Mouse (Mus musculus): ENCODE data around the gene Cacna1d. TPM values are rescaled to one million over a fixed set of nuclear protein-coding genes. Genes with fewer than 3 reads are reported as not detected.

The Cacna1d gene
- polyA plus RNA-seq, 1 experiment from 2014 or later, result 8.5 TPM

GRCm38 (mm10) chr14:30242166-30242817, 249.0 kb downstream of the Cacna1d start:
- H3K4me3 ChIP-seq, result no peak overlapping the region
- no peaks in the 10 kb centered on the region for H3K9me3 ChIP-seq
- H3K27ac ChIP-seq, result no peak overlapping the region; the same call in 1 of the 2 replicates
- H3K36me3 ChIP-seq, result 0 out of 2 replicates have a peak, but pooled peaks cover 3% of the 10 kb centered on the region
- peaks cover 8% of the 10 kb centered on the region for H3K4me1 ChIP-seq
- H3K27me3 ChIP-seq (ENCODE audit: insufficient read depth, poor library complexity, severe bottlenecking), result no peaks in the 10 kb centered on the region
- DNase-seq (ENCODE audit: low spot score), result no peak
- WGBS, result 82% methylated on average over 13 of the region's 13 CpGs

DNA sequence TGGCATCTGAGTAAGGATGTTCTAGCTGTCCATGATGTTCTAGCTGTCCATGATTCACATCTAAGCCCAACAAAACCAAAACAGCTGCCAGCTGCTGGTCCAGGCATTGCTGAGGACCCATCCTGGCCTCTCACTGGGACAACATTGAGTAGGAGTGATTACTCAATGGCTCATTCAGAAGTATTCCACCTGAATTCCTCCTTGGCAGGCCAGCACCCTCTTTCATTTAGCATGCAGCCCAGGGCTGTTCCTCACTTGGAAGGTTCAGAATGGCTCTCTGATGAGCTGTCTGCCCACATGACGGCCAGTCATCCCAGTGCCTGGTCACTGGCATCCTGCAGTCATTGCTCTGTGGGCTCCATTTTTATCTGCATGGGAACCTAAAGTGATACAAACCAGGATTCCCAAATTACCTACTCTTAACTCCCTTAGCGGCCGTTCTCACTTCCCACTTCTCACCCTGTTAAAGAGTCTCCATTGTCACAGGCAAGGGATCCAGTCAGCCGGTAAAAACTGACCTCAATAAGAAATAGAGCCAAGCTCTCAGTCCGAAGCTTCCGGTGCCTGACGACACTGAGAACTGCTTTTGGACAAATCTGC, 250.2 kb downstream of the Cacna1d start:
- H3K9me3 ChIP-seq, result no peaks in the 10 kb centered on the region
- no peak overlapping the region for H3K4me3 ChIP-seq
- no peaks in the 10 kb centered on the region for H3K27me3 ChIP-seq (ENCODE audit: insufficient read depth, poor library complexity, severe bottlenecking)
- H3K36me3 ChIP-seq, result 0 out of 2 replicates have a peak, but pooled peaks cover 3% of the 10 kb centered on the region
- H3K27ac ChIP-seq, result no peak overlapping the region
- WGBS, result 70% methylated on average over 7 of the region's 7 CpGs
- H3K4me1 ChIP-seq, result peaks cover 8% of the 10 kb centered on the region
- no peak for DNase-seq (ENCODE audit: low spot score)

- WGBS, result 85% methylated on average over 5 of the region's 5 CpGs
- 0 out of 2 replicates have a peak, but pooled peaks cover 3% of the 10 kb centered on the region for H3K36me3 ChIP-seq
- H3K4me1 ChIP-seq, result peaks cover 8% of the 10 kb centered on the region
Measured at GRCm38 (mm10) chr14:30238807-30239206, 252.4 kb downstream of the Cacna1d start.

GRCm38 (mm10) chr14:30225161-30225560, 266.1 kb downstream of the Cacna1d start:
- DNase-seq (ENCODE audit: low spot score), result no peak
- H3K27me3 ChIP-seq (ENCODE audit: insufficient read depth, poor library complexity, severe bottlenecking), result no peaks in the 10 kb centered on the region
- WGBS, result 76% methylated on average over 5 of the region's 5 CpGs
- H3K27ac ChIP-seq, result no peak overlapping the region
- no peaks in the 10 kb centered on the region for H3K9me3 ChIP-seq
- peaks cover 9% of the 10 kb centered on the region for H3K4me1 ChIP-seq
- no peak overlapping the region for H3K4me3 ChIP-seq
- no peaks in the 10 kb centered on the region; the same call in 1 of the 2 replicates for H3K36me3 ChIP-seq

More at GRCm38 (mm10) chr14:30238807-30239206, 252.4 kb downstream of the Cacna1d start:
- no peaks in the 10 kb centered on the region for H3K9me3 ChIP-seq
- H3K27ac ChIP-seq, result no peak overlapping the region
- H3K4me3 ChIP-seq, result no peak overlapping the region
- no peaks in the 10 kb centered on the region for H3K27me3 ChIP-seq (ENCODE audit: insufficient read depth, poor library complexity, severe bottlenecking)
- no peak for DNase-seq (ENCODE audit: low spot score)

GRCm38 (mm10) chr14:30222101-30222500, 269.2 kb downstream of the Cacna1d start:
- no peak for DNase-seq (ENCODE audit: low spot score)
- no peaks in the 10 kb centered on the region for H3K27me3 ChIP-seq (ENCODE audit: insufficient read depth, poor library complexity, severe bottlenecking)
- H3K36me3 ChIP-seq, result no peaks in the 10 kb centered on the region; the same call in 1 of the 2 replicates
- H3K27ac ChIP-seq, result no peak overlapping the region
- WGBS, result 87% methylated on average over 6 of the region's 6 CpGs
- no peak overlapping the region for H3K4me3 ChIP-seq
- no peaks in the 10 kb centered on the region for H3K9me3 ChIP-seq
- peaks cover 20% of the 10 kb centered on the region for H3K4me1 ChIP-seq

DNA sequence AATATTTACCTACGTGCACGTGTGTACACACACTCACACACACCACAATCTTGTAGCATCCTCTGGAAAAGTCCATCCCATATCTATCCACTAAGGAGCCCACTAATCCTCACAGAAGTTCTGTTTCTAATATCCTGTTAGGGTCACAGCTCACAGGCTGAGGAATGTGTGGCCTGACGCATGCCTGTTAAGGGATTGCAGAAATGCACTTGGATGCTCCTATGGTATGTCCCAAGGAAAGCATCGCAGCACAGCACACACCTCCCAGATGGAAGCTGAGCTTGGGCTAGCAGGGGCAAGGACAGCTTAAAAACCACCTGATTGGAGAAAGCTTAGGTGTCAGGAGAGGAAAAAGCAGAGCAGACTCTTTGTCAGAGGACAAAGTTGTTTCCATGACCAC, 271.4 kb downstream of the Cacna1d start:
- no peak overlapping the region for H3K4me3 ChIP-seq
- DNase-seq (ENCODE audit: low spot score), result no peak
- H3K27ac ChIP-seq, result no peak overlapping the region
- H3K4me1 ChIP-seq, result peaks cover 20% of the 10 kb centered on the region
- H3K9me3 ChIP-seq, result no peaks in the 10 kb centered on the region
- WGBS, result 72% methylated on average over 4 of the region's 4 CpGs
- H3K27me3 ChIP-seq (ENCODE audit: insufficient read depth, poor library complexity, severe bottlenecking), result no peaks in the 10 kb centered on the region
- H3K36me3 ChIP-seq, result no peaks in the 10 kb centered on the region; the same call in 1 of the 2 replicates

GRCm38 (mm10) chr14:30218114-30218513, 273.1 kb downstream of the Cacna1d start:
- Histone ChIP-seq H3K9me3 (no peaks in the 10 kb centered on the region), H3K27ac (no peak overlapping the region), H3K4me1 (peaks cover 17% of the 10 kb centered on the region), H3K36me3 (no peaks in the 10 kb centered on the region; the same call in 1 of the 2 replicates), H3K27me3 (ENCODE audit: insufficient read depth, poor library complexity, severe bottlenecking) (no peaks in the 10 kb centered on the region), H3K4me3 (no peak overlapping the region)
- no peak for DNase-seq (ENCODE audit: low spot score)
- 81% methylated on average over 3 of the region's 3 CpGs for WGBS

GRCm38 (mm10) chr14:30217124-30217523, 274.1 kb downstream of the Cacna1d start:
- no peaks in the 10 kb centered on the region for H3K9me3 ChIP-seq
- no peak overlapping the region for H3K27ac ChIP-seq
- whole genome bisulfite sequencing, result 78% methylated on average over 2 of the region's 2 CpGs
- H3K4me3 ChIP-seq, result no peak overlapping the region
- H3K36me3 ChIP-seq, result no peaks in the 10 kb centered on the region; the same call in 1 of the 2 replicates
- no peaks in the 10 kb centered on the region for H3K27me3 ChIP-seq (ENCODE audit: insufficient read depth, poor library complexity, severe bottlenecking)
- DNase-seq (ENCODE audit: low spot score), result no peak
- H3K4me1 ChIP-seq, result peaks cover 12% of the 10 kb centered on the region

GRCm38 (mm10) chr14:30208156-30208555, 283.1 kb downstream of the Cacna1d start:
- Histone ChIP-seq H3K9me3 (no peaks in the 10 kb centered on the region), H3K36me3 (no peaks in the 10 kb centered on the region), H3K4me1 (peaks cover 13% of the 10 kb centered on the region; the same call in 1 of the 2 replicates), H3K27me3 (ENCODE audit: insufficient read depth, poor library complexity, severe bottlenecking) (no peaks in the 10 kb centered on the region), H3K27ac (no peak overlapping the region), H3K4me3 (no peak overlapping the region)
- no peak for DNase-seq (ENCODE audit: low spot score)

DNA sequence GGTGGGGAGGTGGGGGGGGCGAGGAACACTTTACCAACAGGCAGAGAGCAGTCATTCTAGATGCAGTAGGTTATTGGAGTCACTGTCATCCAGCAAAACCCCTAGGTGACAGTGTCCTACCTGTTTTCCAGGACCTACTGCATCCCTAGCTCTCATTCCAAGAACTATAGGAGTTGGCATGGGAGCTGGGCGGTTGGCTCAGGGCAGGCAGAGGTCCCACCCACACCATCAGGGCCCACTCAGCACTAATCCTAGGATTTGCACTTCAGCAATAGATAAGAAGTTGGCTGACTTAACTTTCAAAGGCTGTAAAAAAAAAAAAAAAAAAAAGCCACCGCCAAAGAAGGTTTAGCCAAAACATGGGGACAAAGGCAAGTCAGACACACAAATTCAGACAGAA, 285.4 kb downstream of the Cacna1d start:
- Histone ChIP-seq H3K36me3 (no peaks in the 10 kb centered on the region), H3K27me3 (ENCODE audit: insufficient read depth, poor library complexity, severe bottlenecking) (no peaks in the 10 kb centered on the region), H3K27ac (no peak overlapping the region), H3K4me3 (no peak overlapping the region), H3K4me1 (peaks cover 13% of the 10 kb centered on the region; the same call in 1 of the 2 replicates), H3K9me3 (no peaks in the 10 kb centered on the region)
- no peak for DNase-seq (ENCODE audit: low spot score)
- WGBS, result 31% methylated on average over 3 of the region's 3 CpGs

GRCm38 (mm10) chr14:30204526-30204925, 286.7 kb downstream of the Cacna1d start:
- DNase-seq (ENCODE audit: low spot score), result no peak
- H3K27ac ChIP-seq, result no peak overlapping the region
- 97% methylated on average over 1 of the region's 1 CpGs for WGBS
- no peaks in the 10 kb centered on the region for H3K9me3 ChIP-seq
- H3K4me3 ChIP-seq, result no peak overlapping the region
- peaks cover 13% of the 10 kb centered on the region; the same call in 1 of the 2 replicates for H3K4me1 ChIP-seq
- H3K27me3 ChIP-seq (ENCODE audit: insufficient read depth, poor library complexity, severe bottlenecking), result no peaks in the 10 kb centered on the region
- no peaks in the 10 kb centered on the region for H3K36me3 ChIP-seq

DNA sequence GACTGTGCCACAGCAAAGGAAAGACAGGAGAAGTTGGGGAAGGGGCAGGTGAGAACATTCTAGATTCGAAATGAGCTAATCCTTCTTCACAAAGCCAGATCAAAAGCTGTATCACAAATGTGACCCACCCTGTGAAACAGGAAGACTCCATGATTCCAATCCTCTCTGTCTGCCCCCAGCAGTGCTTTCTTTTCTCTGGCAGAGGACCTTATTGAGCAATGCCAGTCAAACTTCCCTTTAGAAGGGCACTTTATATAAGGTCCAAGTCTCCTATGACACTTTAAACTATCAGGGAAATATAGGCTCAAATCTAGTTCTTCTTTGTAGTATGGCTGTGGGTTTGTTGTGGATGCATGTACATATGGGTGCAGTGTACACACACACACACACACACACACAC, 290.9 kb downstream of the Cacna1d start:
- Histone ChIP-seq H3K9me3 (no peaks in the 10 kb centered on the region), H3K27ac (no peak overlapping the region), H3K27me3 (ENCODE audit: insufficient read depth, poor library complexity, severe bottlenecking) (no peaks in the 10 kb centered on the region), H3K36me3 (no peaks in the 10 kb centered on the region), H3K4me3 (no peak overlapping the region), H3K4me1 (peaks cover 17% of the 10 kb centered on the region)
- WGBS, result 74% methylated on average over 1 of the region's 1 CpGs
- DNase-seq (ENCODE audit: low spot score), result no peak

DNA sequence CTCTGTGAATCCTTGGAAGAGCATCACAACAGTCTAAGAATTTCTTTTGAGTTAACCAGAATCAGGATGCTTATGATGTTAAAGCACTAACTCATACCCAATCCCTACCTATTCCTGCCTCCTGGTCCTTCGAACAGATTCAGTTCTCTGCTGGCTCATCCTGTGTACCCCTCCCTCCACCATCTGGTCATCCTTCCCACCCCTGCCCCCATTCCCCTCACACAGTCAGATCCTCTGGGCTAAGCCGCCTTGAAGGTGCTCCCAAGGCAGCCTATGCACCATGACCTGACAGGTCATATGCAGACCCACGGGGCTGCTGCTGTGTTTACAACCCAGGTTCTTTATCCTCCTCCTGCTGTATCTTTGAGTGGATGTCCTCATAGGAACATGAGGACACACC, 292.4 kb downstream of the Cacna1d start:
- DNase-seq (ENCODE audit: low spot score), result no peak
- Histone ChIP-seq H3K27me3 (ENCODE audit: insufficient read depth, poor library complexity, severe bottlenecking) (no peaks in the 10 kb centered on the region), H3K4me3 (no peak overlapping the region), H3K9me3 (no peaks in the 10 kb centered on the region), H3K27ac (no peak overlapping the region), H3K4me1 (peaks cover 17% of the 10 kb centered on the region), H3K36me3 (no peaks in the 10 kb centered on the region)
- WGBS, result 83% methylated on average over 3 of the region's 3 CpGs
